Mouse (Mus musculus) testis, adult 2 months (tissue): ENCODE measurements around the gene Lhx9.

Experiments used
- CTCF ChIP-seq: fragments of 200-500 bp; IDR thresholded peaks from 2 replicates; pipeline ENCODE4 v1.5.1; 2012; ENCODE audit warnings: low read depth, mild to moderate bottlenecking, inconsistent platforms, low read length, moderate library complexity; ENCODE audit not compliant: control insufficient read depth, insufficient read depth, insufficient replicate concordance
- POLR2A ChIP-seq: fragments of 200-500 bp; IDR thresholded peaks from 2 replicates; pipeline ENCODE4 v1.6.1; 2012; ENCODE audit warnings: low read depth, mild to moderate bottlenecking, inconsistent platforms, low read length, moderate library complexity; ENCODE audit not compliant: control insufficient read depth

DNA sequence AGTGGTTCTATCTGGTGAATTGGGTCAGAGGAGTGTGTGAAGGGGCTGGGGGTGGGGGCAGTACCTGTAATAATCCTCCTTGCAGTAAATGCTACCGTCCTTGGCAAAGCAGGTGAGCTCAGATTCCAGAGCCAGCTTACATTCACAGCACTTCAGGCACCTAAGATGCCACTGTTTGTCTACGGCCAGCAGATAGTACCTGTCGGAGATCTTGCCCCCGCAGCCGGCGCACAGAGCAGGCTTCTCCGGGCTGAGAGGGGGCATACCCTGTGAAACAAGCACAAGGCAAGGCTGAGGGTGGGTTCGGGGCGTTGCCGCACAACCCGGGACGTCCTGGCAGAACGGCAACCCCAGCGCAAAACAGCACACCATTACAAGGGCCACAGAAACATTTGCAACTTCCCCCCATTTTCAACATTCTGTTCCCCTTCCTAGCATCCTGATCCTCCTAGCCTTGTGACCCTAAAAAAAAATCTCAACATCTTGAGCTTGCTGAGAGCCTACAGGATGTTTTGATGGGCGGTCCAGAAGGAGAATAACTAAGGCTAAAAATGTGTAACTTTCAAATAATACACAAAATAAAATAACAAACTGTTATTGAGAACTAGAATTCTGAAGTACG is 8.5 kb downstream of the Lhx9 start:
- TF ChIP-seq CTCF (no peak), POLR2A (no peak)
